Mouse (Mus musculus): ENCODE results near the gene Dennd1c. TPM values are rescaled to one million over a fixed set of nuclear protein-coding genes. Genes with fewer than 3 reads are reported as not detected.
A peak's percentile ranks its signal among the peaks of the same experiment; 100 is the strongest.

The Dennd1c gene
- 1 to 10 TPM; 1.4 to 1.6 TPM for total RNA-seq (2021)

GRCm38 (mm10) chr17:57078336-57078735, at the start of gene Dennd1c:
Gene Dennd1c, minus strand, starts transcription at chr17:57078514.
- intact Hi-C loops (cut with DNase I) = no loop called here
- DNase-seq (ENCODE audit: extremely low spot score in 1 of 2, low spot score in 2 of 2) = no peak

GRCm38 (mm10) chr17:57125853-57126622, 47.7 kb upstream of the Dennd1c start:
- DNase-seq (ENCODE audit: extremely low spot score in 1 of 2, low spot score in 2 of 2) = no peak
- intact Hi-C loops (cut with DNase I) = no loop called here

- intact Hi-C loops (cut with DNase I) = no loop called here
- no peak for DNase-seq (ENCODE audit: extremely low spot score in 1 of 2, low spot score in 2 of 2)
These were observed 46.5 kb upstream of the Dennd1c start for GRCm38 (mm10) chr17:57124792-57125191.

GRCm38 (mm10) chr17:57123192-57124118, 45.1 kb upstream of the Dennd1c start:
- intact Hi-C loops (cut with DNase I) = no loop called here
- no peak for DNase-seq (ENCODE audit: extremely low spot score in 1 of 2, low spot score in 2 of 2)

- no peak for DNase-seq (ENCODE audit: extremely low spot score in 1 of 2, low spot score in 2 of 2)
- intact Hi-C loops (cut with DNase I) = no loop called here
These were observed 43.5 kb upstream of the Dennd1c start for GRCm38 (mm10) chr17:57121856-57122255.

GRCm38 (mm10) chr17:57118524-57119349, 40.4 kb upstream of the Dennd1c start:
- DNase-seq (ENCODE audit: extremely low spot score in 1 of 2, low spot score in 2 of 2) = no peak
- intact Hi-C loops (cut with DNase I) = no loop called here

GRCm38 (mm10) chr17:57116801-57117200, 38.5 kb upstream of the Dennd1c start:
- DNase-seq (ENCODE audit: extremely low spot score in 1 of 2, low spot score in 2 of 2) = no peak
- intact Hi-C loops (cut with DNase I) = no loop called here

- intact Hi-C loops (cut with DNase I) = no loop called here
- no peak for DNase-seq (ENCODE audit: extremely low spot score in 1 of 2, low spot score in 2 of 2)
These were observed 34.6 kb upstream of the Dennd1c start for GRCm38 (mm10) chr17:57112768-57113474.

GRCm38 (mm10) chr17:57110005-57110404, 31.7 kb upstream of the Dennd1c start:
- intact Hi-C loops (cut with DNase I) = no loop called here
- no peak for DNase-seq (ENCODE audit: extremely low spot score in 1 of 2, low spot score in 2 of 2)

- intact Hi-C loops (cut with DNase I) = no loop called here
- no peak for DNase-seq (ENCODE audit: extremely low spot score in 1 of 2, low spot score in 2 of 2)
These were observed 30.4 kb upstream of the Dennd1c start for GRCm38 (mm10) chr17:57108666-57109171.

GRCm38 (mm10) chr17:57108040-57108665, 29.8 kb upstream of the Dennd1c start:
- DNase-seq (ENCODE audit: extremely low spot score in 1 of 2, low spot score in 2 of 2) = no peak
- intact Hi-C loops (cut with DNase I) = no loop called here

GRCm38 (mm10) chr17:57107064-57107463, 28.8 kb upstream of the Dennd1c start:
- DNase-seq (ENCODE audit: extremely low spot score in 1 of 2, low spot score in 2 of 2) = no peak
- intact Hi-C loops (cut with DNase I) = no loop called here

GRCm38 (mm10) chr17:57106035-57106368, 27.7 kb upstream of the Dennd1c start:
- DNase-seq (ENCODE audit: extremely low spot score in 1 of 2, low spot score in 2 of 2) = no peak
- intact Hi-C loops (cut with DNase I) = no loop called here

GRCm38 (mm10) chr17:57105181-57106034, 27.1 kb upstream of the Dennd1c start, which contains the start of gene Tnfsf9:
Gene Tnfsf9, plus strand, starts transcription at chr17:57105325.
- peak in 1 of 2 experiments; percentile 40 for DNase-seq (ENCODE audit: extremely low spot score in 1 of 2, low spot score in 2 of 2)
- intact Hi-C loops (cut with DNase I) = no loop called here

- intact Hi-C loops (cut with DNase I) = no loop called here
- no peak for DNase-seq (ENCODE audit: extremely low spot score in 1 of 2, low spot score in 2 of 2)
These were observed 26.2 kb upstream of the Dennd1c start for GRCm38 (mm10) chr17:57104496-57104895.

GRCm38 (mm10) chr17:57102276-57102675, 24.0 kb upstream of the Dennd1c start:
- DNase-seq (ENCODE audit: extremely low spot score in 1 of 2, low spot score in 2 of 2) = no peak
- intact Hi-C loops (cut with DNase I) = no loop called here
